Mouse (Mus musculus): ENCODE measurements around the gene Nadk. TPM values are rescaled to one million over a fixed set of nuclear protein-coding genes. Genes with fewer than 3 reads are reported as not detected.

Nadk gene
- polyA plus RNA-seq, 1 experiment from 2014 or later = 118 TPM

DNA sequence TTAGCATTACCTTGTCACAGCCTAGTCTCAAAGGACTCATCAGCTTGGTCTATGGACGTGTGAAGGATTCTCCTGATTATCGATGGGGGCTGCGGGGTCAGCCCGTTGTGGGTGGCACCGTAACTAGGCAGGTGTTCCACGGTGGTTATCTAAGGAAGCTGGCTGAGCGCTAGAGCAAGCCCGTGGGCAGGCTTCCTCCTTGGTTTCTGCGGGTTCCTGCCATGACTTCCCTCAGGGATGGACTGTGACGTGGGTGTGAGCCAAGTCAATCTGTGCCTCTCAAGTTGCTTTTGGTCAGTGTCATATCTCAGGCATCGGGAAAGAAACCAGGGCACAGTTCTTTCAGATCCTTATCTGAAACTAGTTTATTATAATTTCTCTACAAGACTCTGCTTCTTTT lies 12.8 kb downstream of the Nadk start:
- H3K4me3 ChIP-seq = no peak overlapping the region
- H3K27me3 ChIP-seq (ENCODE audit: poor library complexity, severe bottlenecking) = no peaks in the 10 kb centered on the region
- peaks cover 6% of the 10 kb centered on the region for H3K4me1 ChIP-seq
- H3K9me3 ChIP-seq = no peaks in the 10 kb centered on the region
- 92% methylated on average over 11 of the region's 11 CpGs for whole genome bisulfite sequencing
- H3K27ac ChIP-seq = no peak overlapping the region
- DNase-seq (ENCODE audit: extremely low spot score, low spot score) = no peak
- peaks cover 46% of the 10 kb centered on the region for H3K36me3 ChIP-seq (replicated peaks)

DNA sequence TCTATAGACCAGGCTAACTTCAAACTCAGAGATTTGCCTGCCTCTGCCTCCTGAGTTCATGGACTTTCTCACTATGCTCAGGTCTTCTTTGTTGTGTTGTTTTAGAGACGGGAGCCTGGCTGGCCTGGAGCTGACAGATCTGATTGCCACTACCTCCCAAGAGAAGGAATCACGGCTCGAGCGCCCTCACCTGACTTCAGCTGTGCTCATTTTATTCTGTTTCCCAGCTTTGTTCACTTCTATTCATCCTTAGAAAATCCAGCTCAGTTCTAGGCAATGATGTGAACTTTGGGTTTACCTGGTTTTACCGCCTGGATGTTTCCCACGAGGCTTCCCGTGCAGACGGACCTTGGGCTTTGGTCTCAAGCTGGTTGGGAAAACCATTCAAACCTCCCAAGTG lies 13.3 kb downstream of the Nadk start:
- no peak for DNase-seq (ENCODE audit: extremely low spot score, low spot score)
- 91% methylated on average over 8 of the region's 8 CpGs for WGBS
- Histone ChIP-seq H3K4me1 (peaks cover 6% of the 10 kb centered on the region), H3K9me3 (no peaks in the 10 kb centered on the region), H3K36me3 (replicated peaks) (peaks cover 49% of the 10 kb centered on the region), H3K4me3 (no peak overlapping the region), H3K27me3 (ENCODE audit: poor library complexity, severe bottlenecking) (no peaks in the 10 kb centered on the region), H3K27ac (no peak overlapping the region)

DNA sequence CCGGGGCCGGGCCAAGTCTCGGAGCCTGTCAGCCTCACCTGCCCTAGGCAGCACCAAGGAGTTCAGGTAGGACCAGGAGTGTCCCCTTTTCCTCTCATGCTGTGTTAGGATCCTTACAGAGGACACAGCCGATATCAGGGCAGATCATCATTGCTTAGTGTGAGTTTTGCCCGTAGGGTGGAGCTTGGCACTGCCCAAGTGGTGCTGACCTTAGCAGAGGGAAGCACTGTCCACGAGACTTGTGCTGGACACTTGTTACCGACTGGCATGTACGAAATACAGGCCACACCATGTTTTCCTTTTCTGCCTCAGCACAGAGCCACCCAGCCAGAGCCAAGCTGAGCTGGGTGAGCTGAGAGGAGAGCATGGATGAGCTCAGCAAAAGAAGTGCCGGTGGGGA lies 15.0 kb downstream of the Nadk start:
- Histone ChIP-seq H3K9me3 (no peaks in the 10 kb centered on the region), H3K27ac (no peak overlapping the region), H3K27me3 (ENCODE audit: poor library complexity, severe bottlenecking) (no peaks in the 10 kb centered on the region), H3K36me3 (replicated peaks) (peaks cover 59% of the 10 kb centered on the region), H3K4me1 (no peaks in the 10 kb centered on the region), H3K4me3 (no peak overlapping the region)
- DNase-seq (ENCODE audit: extremely low spot score, low spot score) = no peak
- WGBS = 94% methylated on average over 9 of the region's 9 CpGs

DNA sequence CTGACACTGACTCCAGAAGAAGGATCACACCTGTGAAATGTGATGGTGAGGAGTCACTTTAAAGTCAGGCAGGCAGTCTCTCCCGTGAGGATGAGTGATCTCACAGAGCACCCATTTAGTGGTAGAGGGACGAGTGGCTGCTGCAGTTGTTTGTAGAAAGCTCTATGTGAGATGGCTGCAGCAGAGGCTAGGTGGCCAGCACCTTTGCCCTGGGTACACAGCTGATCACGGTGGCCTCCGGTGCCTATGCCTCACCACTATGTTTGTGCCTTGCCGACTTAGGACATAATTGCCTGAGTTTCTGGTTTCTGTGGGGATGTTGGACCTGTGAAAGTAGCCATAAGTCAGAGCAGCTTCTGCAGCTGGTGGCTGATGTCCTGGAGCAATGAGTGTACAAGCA lies 15.6 kb downstream of the Nadk start:
- DNase-seq (ENCODE audit: extremely low spot score, low spot score) = no peak
- 90% methylated on average over 5 of the region's 5 CpGs for WGBS
- Histone ChIP-seq H3K27me3 (ENCODE audit: poor library complexity, severe bottlenecking) (no peaks in the 10 kb centered on the region), H3K36me3 (replicated peaks) (peaks cover 65% of the 10 kb centered on the region), H3K4me1 (no peaks in the 10 kb centered on the region), H3K4me3 (no peak overlapping the region), H3K27ac (no peak overlapping the region), H3K9me3 (no peaks in the 10 kb centered on the region)

DNA sequence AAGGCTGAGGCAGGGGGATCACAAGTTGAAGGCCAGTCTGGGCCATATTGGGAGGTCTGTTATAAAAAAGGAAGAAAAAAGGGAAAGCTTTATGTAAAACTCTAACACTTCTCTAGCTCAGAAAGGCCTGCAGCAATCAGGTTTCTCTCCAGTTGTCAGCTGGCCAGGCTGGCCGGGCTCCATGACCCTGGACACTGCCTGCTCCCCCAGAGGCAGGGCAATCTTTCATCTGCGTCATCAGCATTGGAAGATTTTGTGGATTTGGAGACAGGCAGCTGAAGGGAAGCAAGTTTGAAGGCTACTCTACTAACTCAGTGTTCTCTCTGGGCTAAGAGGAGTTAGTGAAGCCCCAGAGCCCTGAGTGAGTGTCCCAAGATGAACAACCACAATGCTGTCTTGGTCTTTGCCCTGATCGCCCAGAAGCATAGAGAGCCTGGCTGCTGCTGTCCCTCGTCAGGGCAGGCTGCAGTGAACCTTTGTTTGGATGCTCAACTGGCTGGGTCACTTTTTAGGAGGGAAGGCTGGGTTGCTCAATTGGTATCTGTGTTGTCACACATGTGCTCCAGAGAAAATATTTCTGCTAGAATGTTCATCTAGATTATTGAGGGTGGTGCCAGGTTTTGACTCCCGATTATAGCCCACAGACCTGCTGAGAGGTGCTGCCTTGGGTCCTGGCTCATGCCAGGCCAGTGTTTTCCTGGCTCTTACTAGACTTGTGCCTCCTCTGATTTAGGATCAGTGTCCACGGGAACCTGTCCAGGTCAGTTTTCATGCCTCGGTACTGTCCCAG lies 16.4 kb downstream of the Nadk start:
- 91% methylated on average over 7 of the region's 7 CpGs for WGBS
- DNase-seq (ENCODE audit: extremely low spot score, low spot score) = no peak
- H3K27ac ChIP-seq = no peak overlapping the region
- H3K4me1 ChIP-seq = no peaks in the 10 kb centered on the region
- H3K9me3 ChIP-seq = no peaks in the 10 kb centered on the region
- no peaks in the 10 kb centered on the region for H3K27me3 ChIP-seq (ENCODE audit: poor library complexity, severe bottlenecking)
- H3K4me3 ChIP-seq = no peak overlapping the region
- H3K36me3 ChIP-seq (replicated peaks) = peaks cover 71% of the 10 kb centered on the region

DNA sequence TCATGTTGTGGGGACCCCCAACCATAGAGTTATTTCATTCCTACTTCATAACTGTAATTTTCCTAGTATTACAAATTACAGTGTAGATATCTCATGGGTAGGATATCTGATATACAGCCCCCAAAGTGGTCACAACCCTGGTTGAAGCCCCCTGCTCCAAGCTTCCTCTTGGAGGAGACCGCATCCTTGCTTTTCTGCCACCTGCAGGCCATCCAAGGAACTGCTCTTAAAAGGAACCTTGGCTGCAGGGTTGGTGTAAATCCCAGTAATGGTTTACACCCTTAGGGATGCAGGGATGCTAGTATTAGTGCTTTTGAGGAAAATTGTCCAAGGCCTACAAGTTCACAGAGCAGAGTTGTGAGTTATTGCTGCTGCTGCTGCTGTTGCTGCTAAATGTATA lies 18.2 kb downstream of the Nadk start:
- Histone ChIP-seq H3K27ac (no peak overlapping the region), H3K27me3 (ENCODE audit: poor library complexity, severe bottlenecking) (no peaks in the 10 kb centered on the region), H3K4me3 (no peak overlapping the region), H3K4me1 (no peaks in the 10 kb centered on the region), H3K9me3 (no peaks in the 10 kb centered on the region), H3K36me3 (replicated peaks) (peaks cover 88% of the 10 kb centered on the region)
- DNase-seq (ENCODE audit: extremely low spot score, low spot score) = peak; percentile 56
- 31% methylated on average over 1 of the region's 1 CpGs for WGBS

DNA sequence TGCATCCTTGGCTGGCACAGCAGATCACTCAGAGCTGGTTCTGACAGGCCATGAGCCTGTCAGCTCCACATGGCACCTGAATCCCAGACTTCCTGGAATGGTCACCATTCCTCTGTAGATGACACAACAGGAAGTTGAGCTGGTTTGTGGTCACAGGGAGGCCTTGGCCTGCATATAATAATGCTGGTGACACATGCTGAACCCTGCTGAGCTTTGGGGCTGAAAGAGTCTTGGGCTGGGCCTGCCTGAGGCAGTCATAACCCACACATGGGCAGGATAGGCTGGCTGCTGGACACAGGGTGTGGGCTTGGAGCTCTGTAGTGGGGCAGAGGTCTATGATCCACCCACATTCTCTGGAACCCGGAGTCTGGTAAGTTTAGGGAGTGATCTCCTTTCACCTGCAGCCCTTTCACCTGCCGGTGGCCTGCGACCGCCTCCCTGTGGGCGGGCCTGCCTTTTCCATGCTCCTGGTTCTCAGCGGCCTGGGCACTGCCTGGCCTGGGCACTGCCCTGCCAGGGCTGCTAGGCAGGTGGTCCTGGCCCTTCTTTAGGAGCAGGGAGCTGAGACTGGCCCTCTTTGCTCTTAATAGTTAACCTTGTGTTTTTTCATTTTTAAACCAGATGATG lies 20.2 kb downstream of the Nadk start:
- Histone ChIP-seq H3K27ac (no peak overlapping the region), H3K36me3 (replicated peaks) (peaks cover 89% of the 10 kb centered on the region), H3K27me3 (ENCODE audit: poor library complexity, severe bottlenecking) (no peaks in the 10 kb centered on the region), H3K4me3 (no peak overlapping the region), H3K9me3 (no peaks in the 10 kb centered on the region), H3K4me1 (no peaks in the 10 kb centered on the region)
- DNase-seq (ENCODE audit: extremely low spot score, low spot score) = no peak
- 92% methylated on average over 6 of the region's 6 CpGs for WGBS

DNA sequence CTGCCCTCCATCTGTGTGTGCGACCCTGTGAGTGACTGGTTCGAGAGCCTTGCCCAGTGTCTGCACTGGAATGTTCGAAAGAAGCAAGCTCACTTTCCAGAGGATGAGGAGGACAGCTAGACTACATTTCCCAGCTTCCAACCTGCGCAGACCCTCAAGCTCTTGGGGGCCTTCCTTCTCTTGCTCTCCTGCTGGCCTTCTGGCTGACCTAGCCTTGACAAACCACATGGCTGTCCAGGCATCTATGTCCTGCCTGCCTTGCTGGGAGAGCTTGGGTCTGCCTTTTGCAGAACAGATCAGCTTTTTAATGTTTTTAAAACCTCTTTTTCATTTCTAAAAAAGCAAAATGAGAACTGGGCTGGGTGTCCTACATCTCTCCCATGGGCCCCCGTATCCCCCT lies 27.2 kb downstream of the Nadk start:
- Histone ChIP-seq H3K4me1 (peaks cover 7% of the 10 kb centered on the region; the same call in 1 of the 2 replicates), H3K36me3 (replicated peaks) (peaks cover 69% of the 10 kb centered on the region), H3K4me3 (no peak overlapping the region), H3K27me3 (ENCODE audit: poor library complexity, severe bottlenecking) (no peaks in the 10 kb centered on the region), H3K27ac (no peak overlapping the region), H3K9me3 (no peaks in the 10 kb centered on the region)
- 91% methylated on average over 5 of the region's 5 CpGs for WGBS
- no peak for DNase-seq (ENCODE audit: extremely low spot score, low spot score)

DNA sequence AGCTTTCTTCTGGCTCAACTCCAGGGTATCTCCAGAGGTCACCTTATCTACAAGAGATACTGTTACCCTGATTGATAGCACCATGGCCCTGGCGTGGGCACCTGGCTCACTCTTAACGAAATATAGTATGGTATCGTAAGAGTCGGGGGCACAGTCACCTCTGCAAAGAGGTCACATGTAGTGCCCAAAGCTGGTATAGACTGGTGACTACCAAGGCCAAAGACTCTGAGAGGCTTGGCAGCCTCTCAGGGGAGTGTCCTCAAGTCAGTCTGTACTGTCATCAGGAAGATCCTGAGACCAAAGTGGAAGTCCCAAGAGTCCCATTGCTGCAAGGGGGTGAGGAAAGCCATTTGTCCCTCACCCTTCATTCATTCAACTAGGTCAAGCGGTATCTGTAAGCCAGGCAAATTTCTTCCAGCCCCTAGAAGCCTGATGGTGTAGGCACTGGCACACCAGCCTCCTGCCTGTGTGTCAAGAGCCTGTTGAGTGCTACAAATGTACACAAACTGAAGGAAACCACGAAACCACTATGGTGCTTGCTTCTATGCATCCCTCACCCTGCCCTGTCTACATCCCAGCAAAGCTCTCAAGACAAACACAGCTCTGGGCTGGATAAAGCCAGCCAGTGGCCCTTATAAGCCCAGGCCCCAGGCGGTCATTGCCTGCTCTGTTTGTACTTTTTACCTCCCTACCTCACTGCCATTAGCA lies 29.0 kb downstream of the Nadk start:
- DNase-seq (ENCODE audit: extremely low spot score, low spot score) = no peak
- Histone ChIP-seq H3K36me3 (replicated peaks) (peaks cover 51% of the 10 kb centered on the region), H3K4me1 (peaks cover 7% of the 10 kb centered on the region; the same call in 1 of the 2 replicates), H3K4me3 (no peak overlapping the region), H3K9me3 (no peaks in the 10 kb centered on the region), H3K27me3 (ENCODE audit: poor library complexity, severe bottlenecking) (no peaks in the 10 kb centered on the region), H3K27ac (no peak overlapping the region)
- 85% methylated on average over 7 of the region's 7 CpGs for WGBS

DNA sequence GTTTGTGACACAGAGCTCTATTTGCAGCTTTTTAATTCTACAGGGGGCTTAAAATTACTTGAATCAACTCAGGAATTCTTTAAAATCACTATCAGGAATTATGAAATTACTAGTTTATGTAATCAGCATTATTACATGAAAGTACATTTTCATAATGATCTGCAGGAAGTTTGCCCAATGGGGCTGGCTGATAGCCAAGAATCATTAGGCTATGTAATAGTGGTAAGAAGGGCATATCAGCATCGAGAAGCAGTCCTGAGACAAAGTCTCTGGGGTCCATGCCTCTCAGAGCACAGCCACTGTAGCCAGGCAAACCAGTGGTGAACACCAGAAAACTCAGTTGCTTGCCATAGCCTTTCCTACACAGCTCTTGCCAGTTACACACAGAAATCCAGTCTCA lies 31.6 kb downstream of the Nadk start:
- Histone ChIP-seq H3K27me3 (ENCODE audit: poor library complexity, severe bottlenecking) (no peaks in the 10 kb centered on the region), H3K4me3 (no peak overlapping the region), H3K4me1 (peaks cover 11% of the 10 kb centered on the region), H3K27ac (no peak overlapping the region), H3K36me3 (replicated peaks) (peaks cover 25% of the 10 kb centered on the region), H3K9me3 (no peaks in the 10 kb centered on the region)
- 84% methylated on average over 1 of the region's 1 CpGs for WGBS
- no peak for DNase-seq (ENCODE audit: extremely low spot score, low spot score)

DNA sequence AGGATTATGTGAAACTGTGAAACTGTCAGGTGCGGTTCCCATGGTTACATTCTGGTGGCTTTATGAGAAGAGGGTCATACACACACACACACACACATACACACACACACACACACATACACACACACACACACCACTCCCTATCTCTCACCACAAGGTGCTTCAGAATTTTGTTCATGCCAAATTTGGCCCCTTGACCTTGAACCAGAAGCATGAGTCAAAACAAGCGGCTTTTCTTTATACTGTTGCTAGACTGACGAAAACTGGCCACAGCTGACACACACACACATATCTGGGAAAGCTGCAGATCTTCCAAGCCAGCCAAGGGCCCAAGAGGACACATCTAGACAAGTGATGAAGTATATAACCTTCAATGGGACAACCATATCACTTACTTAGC lies 33.6 kb downstream of the Nadk start:
- Histone ChIP-seq H3K9me3 (no peaks in the 10 kb centered on the region), H3K36me3 (replicated peaks) (peaks cover 6% of the 10 kb centered on the region; the same call in 1 of the 2 replicates), H3K27me3 (ENCODE audit: poor library complexity, severe bottlenecking) (no peaks in the 10 kb centered on the region), H3K4me3 (no peak overlapping the region), H3K4me1 (peaks cover 17% of the 10 kb centered on the region), H3K27ac (no peak overlapping the region)
- 88% methylated on average over 3 of the region's 3 CpGs for WGBS
- DNase-seq (ENCODE audit: extremely low spot score, low spot score) = no peak

DNA sequence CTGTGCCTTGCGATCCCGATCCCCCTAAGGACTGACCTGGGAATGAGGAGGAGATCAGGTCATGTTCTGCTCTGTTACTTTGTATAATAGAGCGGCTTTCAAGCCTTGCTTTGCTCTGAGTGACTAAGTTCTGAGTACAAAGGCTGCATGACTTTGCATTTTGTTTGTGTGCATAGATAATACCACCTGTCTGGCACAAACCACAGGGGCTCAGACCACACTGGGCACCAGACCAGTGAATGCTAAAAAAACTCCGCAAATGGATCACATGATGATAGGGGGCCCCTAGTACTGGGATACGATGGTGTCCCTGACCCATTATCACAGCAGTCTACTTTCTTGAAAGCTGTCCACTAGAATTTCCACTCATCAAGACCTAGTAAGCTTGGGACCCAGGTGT lies 34.4 kb downstream of the Nadk start:
- no peaks in the 10 kb centered on the region for H3K36me3 ChIP-seq (replicated peaks)
- no peaks in the 10 kb centered on the region for H3K27me3 ChIP-seq (ENCODE audit: poor library complexity, severe bottlenecking)
- peaks cover 16% of the 10 kb centered on the region for H3K4me1 ChIP-seq
- WGBS = 85% methylated on average over 5 of the region's 5 CpGs
- no peak overlapping the region for H3K27ac ChIP-seq
- H3K4me3 ChIP-seq = no peak overlapping the region
- no peak for DNase-seq (ENCODE audit: extremely low spot score, low spot score)
- H3K9me3 ChIP-seq = no peaks in the 10 kb centered on the region

DNA sequence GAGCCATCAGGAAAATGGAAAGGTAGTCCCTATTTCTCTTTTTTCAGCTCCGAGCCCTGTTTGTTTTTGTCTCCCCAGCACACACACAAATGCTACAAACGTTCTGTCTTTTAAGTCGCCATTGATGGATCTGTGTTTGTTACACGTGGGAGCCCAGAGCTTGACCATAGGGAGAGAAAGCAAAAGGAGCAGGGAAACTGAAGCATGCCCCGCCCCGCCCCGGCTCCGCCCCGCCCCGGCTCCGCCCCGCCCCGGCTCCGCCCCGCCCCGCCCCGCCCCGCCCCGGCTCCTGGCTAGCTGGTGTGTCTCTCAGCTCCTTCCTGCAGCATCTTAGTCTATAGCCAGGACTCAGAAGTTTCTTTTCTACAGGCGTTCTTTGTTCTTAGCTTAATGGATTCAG lies 36.4 kb downstream of the Nadk start:
- H3K4me3 ChIP-seq = no peak overlapping the region
- no peaks in the 10 kb centered on the region for H3K27me3 ChIP-seq (ENCODE audit: poor library complexity, severe bottlenecking)
- 17% methylated on average over 20 of the region's 20 CpGs for WGBS
- H3K27ac ChIP-seq = no peak overlapping the region
- peaks cover 29% of the 10 kb centered on the region for H3K4me1 ChIP-seq
- H3K36me3 ChIP-seq (replicated peaks) = peaks cover 10% of the 10 kb centered on the region
- no peaks in the 10 kb centered on the region for H3K9me3 ChIP-seq
- no peak for DNase-seq (ENCODE audit: extremely low spot score, low spot score)

All from forebrain, embryonic 10.5 days (tissue).